Mouse (Mus musculus): ENCODE results near the gene Kank4. TPM values are rescaled to one million over a fixed set of nuclear protein-coding genes. Genes with fewer than 3 reads are reported as not detected.
"Not testable (repeated sequence)": the region's sequence is repeated elsewhere in the genome, so short reads cannot be mapped to it uniquely, and the experiment has no call there.

The Kank4 gene
- polyA plus RNA-seq, 1 experiment from 2014 or later: 1.4 TPM

DNA sequence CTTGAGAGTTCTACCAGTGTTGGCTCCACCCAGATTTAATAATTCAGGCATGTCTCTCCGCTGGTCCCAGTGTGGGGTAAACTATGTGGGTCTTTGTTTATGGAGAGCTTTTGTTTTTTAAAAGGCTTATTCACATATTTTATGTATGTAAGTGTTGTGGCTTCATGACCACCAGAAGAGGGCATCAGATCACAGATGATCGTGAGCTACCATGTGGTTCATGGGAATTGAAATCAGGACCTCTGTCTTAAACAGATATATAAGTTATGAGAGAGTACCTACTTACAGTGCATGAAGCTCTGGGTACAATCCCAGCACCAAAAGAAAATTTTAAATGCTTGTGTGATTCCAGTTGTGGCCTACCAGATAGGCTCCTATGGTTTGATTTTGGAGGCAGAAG is 77.6 kb downstream of the Kank4 start:
- Histone ChIP-seq H3K27ac (ENCODE audit: low read depth, low read length) (no peak overlapping the region), H3K27me3 (ENCODE audit: control insufficient read depth, insufficient read depth, low read length) (no peaks in the 10 kb centered on the region), H3K4me3 (ENCODE audit: low read depth, low read length) (no peak overlapping the region), H3K36me3 (ENCODE audit: control insufficient read depth, insufficient read depth, low read length) (no peaks in the 10 kb centered on the region), H3K4me1 (replicated peaks; ENCODE audit: control insufficient read depth, insufficient read depth, low read length) (no peaks in the 10 kb centered on the region), H3K9me3 (ENCODE audit: control insufficient read depth, low read length) (no peaks in the 10 kb centered on the region), H3K9ac (ENCODE audit: low read depth, low read length) (no peak overlapping the region), H3K4me2 (replicated peaks; ENCODE audit: low read depth, low read length) (no peak overlapping the region)
- DNase-seq (ENCODE audit: low spot score) (peak; percentile 28), ATAC-seq (ENCODE audit: low FRiP score) (no peak)
- WGBS: 46% methylated on average over 2 of the region's 2 CpGs

DNA sequence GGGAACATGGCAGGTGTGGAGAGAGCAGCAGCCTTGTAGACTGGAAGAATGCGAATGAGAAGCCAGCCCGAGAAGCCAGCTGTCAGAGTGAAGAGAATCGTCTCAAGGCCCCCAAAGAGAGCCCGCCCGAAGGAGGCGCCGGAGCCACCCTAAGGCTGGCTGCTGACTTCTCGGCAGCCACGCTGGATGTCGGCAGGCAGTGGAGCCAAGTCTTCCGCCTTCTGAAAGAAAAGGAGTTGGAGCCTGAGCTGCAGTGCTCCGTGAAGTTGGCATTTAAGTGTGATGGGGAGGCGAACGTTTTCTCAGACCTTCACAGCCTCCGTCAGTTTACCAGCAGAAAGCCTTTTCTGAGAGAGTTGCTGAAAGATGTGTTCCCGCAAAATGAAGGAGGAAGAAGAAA is 83.7 kb downstream of the Kank4 start:
- Histone ChIP-seq H3K27ac (ENCODE audit: low read depth, low read length) (no peak overlapping the region), H3K4me2 (replicated peaks; ENCODE audit: low read depth, low read length) (no peak overlapping the region), H3K4me1 (replicated peaks; ENCODE audit: control insufficient read depth, insufficient read depth, low read length) (no peaks in the 10 kb centered on the region), H3K9ac (ENCODE audit: low read depth, low read length) (no peak overlapping the region), H3K27me3 (ENCODE audit: control insufficient read depth, insufficient read depth, low read length) (peaks cover 4% of the 10 kb centered on the region; the same call in 1 of the 2 replicates), H3K36me3 (ENCODE audit: control insufficient read depth, insufficient read depth, low read length) (no peaks in the 10 kb centered on the region), H3K4me3 (ENCODE audit: low read depth, low read length) (no peak overlapping the region), H3K9me3 (ENCODE audit: control insufficient read depth, low read length) (no peaks in the 10 kb centered on the region)
- DNase-seq (ENCODE audit: low spot score) (no peak), ATAC-seq (ENCODE audit: low FRiP score) (no peak)
- 91% methylated on average over 16 of the region's 16 CpGs for WGBS

DNA sequence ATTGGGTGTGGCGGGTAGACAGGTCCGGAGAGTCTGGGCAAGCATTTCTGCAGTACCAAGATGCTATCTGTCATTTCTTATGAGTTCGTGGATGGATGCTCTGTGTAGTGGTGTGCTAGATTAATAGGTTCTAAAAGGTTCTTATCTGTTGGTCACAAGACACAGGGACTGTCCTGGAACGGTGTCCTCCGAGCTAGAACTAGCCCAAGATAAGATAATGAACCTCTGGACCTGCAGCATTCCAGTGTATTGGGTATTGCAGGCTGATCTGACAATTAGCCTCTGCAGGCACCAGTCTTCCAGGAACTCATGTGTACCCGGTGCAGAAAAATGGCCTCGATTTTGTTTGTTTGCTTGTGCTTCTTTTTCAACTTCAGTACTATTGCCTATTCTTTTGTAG is 88.6 kb downstream of the Kank4 start:
- Histone ChIP-seq H3K36me3 (ENCODE audit: control insufficient read depth, insufficient read depth, low read length) (no peaks in the 10 kb centered on the region), H3K9me3 (ENCODE audit: control insufficient read depth, low read length) (no peaks in the 10 kb centered on the region), H3K9ac (ENCODE audit: low read depth, low read length) (no peak overlapping the region), H3K27ac (ENCODE audit: low read depth, low read length) (no peak overlapping the region), H3K27me3 (ENCODE audit: control insufficient read depth, insufficient read depth, low read length) (peaks cover 29% of the 10 kb centered on the region), H3K4me1 (replicated peaks; ENCODE audit: control insufficient read depth, insufficient read depth, low read length) (peaks cover 6% of the 10 kb centered on the region; the same call in 1 of the 2 replicates), H3K4me3 (ENCODE audit: low read depth, low read length) (no peak overlapping the region), H3K4me2 (replicated peaks; ENCODE audit: low read depth, low read length) (no peak overlapping the region)
- ATAC-seq (ENCODE audit: low FRiP score) (no peak), DNase-seq (ENCODE audit: low spot score) (no peak)
- 56% methylated on average over 7 of the region's 7 CpGs for WGBS

DNA sequence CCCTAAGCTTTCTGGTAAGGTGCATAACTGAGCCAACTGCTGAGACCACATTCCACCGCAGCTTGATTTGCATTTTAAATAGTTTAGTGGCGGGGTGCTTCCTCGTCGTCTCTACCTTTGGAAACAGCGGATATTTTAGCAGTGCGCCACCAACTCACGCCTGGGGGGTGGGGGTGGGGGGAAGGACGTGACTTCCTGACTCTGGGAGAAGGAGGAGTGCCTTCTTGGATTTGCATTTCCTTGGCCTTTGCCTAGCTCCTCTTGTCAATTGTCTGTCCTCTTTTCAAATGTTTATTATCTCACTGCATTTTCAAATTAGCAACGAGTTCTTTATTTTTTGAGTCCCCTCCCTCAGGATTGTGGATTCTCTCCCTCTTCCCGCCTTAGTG is 89.4 kb downstream of the Kank4 start:
- Histone ChIP-seq H3K4me1 (replicated peaks; ENCODE audit: control insufficient read depth, insufficient read depth, low read length) (peaks cover 6% of the 10 kb centered on the region; the same call in 1 of the 2 replicates), H3K4me2 (replicated peaks; ENCODE audit: low read depth, low read length) (peak overlapping the region; percentile 33; the same call in 1 of the 2 replicates), H3K9ac (ENCODE audit: low read depth, low read length) (no peak overlapping the region), H3K9me3 (ENCODE audit: control insufficient read depth, low read length) (no peaks in the 10 kb centered on the region), H3K27me3 (ENCODE audit: control insufficient read depth, insufficient read depth, low read length) (peaks cover 29% of the 10 kb centered on the region), H3K4me3 (ENCODE audit: low read depth, low read length) (no peak overlapping the region), H3K36me3 (ENCODE audit: control insufficient read depth, insufficient read depth, low read length) (no peaks in the 10 kb centered on the region), H3K27ac (ENCODE audit: low read depth, low read length) (no peak overlapping the region)
- ATAC-seq (ENCODE audit: low FRiP score): no peak
- whole genome bisulfite sequencing: 1% methylated on average over 10 of the region's 10 CpGs
- no peak for DNase-seq (ENCODE audit: low spot score)

DNA sequence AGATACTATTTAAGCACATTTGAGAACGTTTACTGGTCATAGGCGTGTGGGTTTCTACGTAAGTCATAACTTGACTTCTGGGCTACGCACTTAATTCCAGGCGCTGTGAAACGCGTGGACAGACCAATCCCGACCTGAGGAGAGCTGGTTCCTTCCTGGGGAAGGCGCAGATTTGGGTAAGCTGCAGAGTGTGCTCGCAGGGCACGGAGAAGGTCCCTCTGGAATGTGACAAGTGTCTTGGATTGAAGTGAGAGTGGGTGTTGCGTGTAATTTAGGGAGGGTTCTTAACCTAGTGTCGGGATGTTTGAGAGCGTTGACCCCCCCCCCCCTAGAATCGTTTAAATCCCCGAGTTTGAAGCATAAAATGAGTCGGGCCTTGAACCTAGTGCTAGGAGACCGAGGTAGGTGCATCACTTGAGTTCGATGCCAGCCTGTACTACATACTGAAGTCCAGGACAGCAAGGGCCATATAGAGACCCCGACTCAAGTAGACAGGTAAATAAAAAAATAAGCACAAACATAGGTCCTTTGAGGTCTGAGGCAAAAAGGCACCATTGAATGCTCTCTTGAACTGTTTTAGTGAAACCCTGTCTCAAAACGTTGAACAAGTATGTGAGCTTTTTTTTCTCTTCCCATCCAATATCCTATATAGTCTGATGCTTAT is 89.9 kb downstream of the Kank4 start:
- Histone ChIP-seq H3K4me1 (replicated peaks; ENCODE audit: control insufficient read depth, insufficient read depth, low read length) (peaks cover 6% of the 10 kb centered on the region; the same call in 1 of the 2 replicates), H3K9ac (ENCODE audit: low read depth, low read length) (no peak overlapping the region), H3K4me3 (ENCODE audit: low read depth, low read length) (peak overlapping the region; percentile 18; the same call in 1 of the 2 replicates), H3K27me3 (ENCODE audit: control insufficient read depth, insufficient read depth, low read length) (peaks cover 29% of the 10 kb centered on the region), H3K9me3 (ENCODE audit: control insufficient read depth, low read length) (no peaks in the 10 kb centered on the region), H3K27ac (ENCODE audit: low read depth, low read length) (no peak overlapping the region), H3K36me3 (ENCODE audit: control insufficient read depth, insufficient read depth, low read length) (no peaks in the 10 kb centered on the region), H3K4me2 (replicated peaks; ENCODE audit: low read depth, low read length) (peak overlapping the region; percentile 51)
- DNase-seq (ENCODE audit: low spot score) (peak; percentile 41), ATAC-seq (ENCODE audit: low FRiP score) (no peak; the same call in 1 of the 2 replicates)
- 2% methylated on average over 21 of the region's 21 CpGs for WGBS

DNA sequence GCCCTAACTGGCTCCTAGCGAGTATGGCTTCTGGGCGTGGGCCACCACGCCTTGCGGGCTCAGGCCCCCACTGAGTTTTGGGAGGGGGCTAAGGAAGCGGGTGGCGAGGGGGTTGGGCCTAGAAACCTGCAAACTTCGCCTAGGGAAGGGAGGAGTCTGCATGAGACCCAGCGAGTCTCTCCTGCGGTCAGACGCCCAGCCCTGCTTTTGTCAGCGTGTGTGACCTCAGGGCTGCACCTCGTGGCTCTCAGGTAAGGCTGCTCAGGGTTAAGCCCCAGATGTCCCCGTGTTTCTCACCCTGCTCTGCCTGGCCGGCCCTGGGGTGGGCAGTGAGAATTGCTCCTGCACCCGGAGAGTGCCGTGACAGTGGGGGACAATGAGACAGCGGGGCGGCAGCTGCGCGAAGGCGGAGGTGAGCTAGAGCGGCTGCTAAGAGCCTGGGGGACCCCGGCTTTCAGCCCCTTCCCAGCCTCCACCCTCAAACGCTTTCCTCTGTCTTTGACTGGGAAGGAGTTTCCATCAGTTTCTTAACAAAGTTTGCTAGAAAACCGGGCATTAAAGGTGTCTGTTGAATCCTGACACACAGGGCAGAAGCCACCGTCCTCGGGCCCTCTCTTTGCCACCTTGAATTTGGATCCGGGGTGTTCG is 90.6 kb downstream of the Kank4 start, which contains the start of gene L1td1:
TSS of gene L1td1 (plus strand) at position 145 of the 648 bp plus-strand sequence.
- DNase-seq (ENCODE audit: low spot score) (peak; percentile 39), ATAC-seq (ENCODE audit: low FRiP score) (peak; percentile 21; the same call in 1 of the 2 replicates)
- Histone ChIP-seq H3K9ac (ENCODE audit: low read depth, low read length) (0 out of 2 replicates have a peak within 1 kb of the TSS, but pooled peaks have one; percentile 16), H3K4me1 (replicated peaks; ENCODE audit: control insufficient read depth, insufficient read depth, low read length) (peaks cover 6% of the 10 kb centered on the region; the same call in 1 of the 2 replicates), H3K4me3 (ENCODE audit: low read depth, low read length) (peak within 1 kb of the TSS; percentile 18; the same call in 1 of the 2 replicates), H3K27ac (ENCODE audit: low read depth, low read length) (no peak within 1 kb of the TSS), H3K4me2 (replicated peaks; ENCODE audit: low read depth, low read length) (peak within 1 kb of the TSS; percentile 51), H3K9me3 (ENCODE audit: control insufficient read depth, low read length) (no peaks in the 10 kb centered on the region), H3K36me3 (ENCODE audit: control insufficient read depth, insufficient read depth, low read length) (no peaks in the 10 kb centered on the region), H3K27me3 (ENCODE audit: control insufficient read depth, insufficient read depth, low read length) (peaks cover 29% of the 10 kb centered on the region)
- 2% methylated on average over 29 of the region's 29 CpGs for WGBS

DNA sequence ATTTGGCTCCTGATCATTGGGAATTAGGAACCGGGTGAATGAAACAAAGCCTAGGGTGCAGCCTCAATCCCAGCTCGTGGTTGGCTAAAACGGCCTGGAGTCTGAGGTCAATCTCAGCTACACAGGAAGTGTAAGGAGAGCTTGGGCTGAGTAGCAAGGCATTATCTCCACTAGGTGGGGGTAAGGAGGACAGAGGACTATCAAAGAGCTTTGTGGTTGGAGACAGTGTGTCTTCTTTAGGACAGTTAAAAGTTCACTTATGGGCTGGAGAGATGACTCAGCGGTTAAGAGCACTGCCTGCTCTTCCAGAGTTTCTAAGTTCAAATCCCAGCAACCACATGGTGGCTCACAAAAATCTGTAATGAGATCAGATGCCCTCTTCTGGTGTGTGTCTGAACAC is 91.9 kb downstream of the Kank4 start:
- H3K36me3 ChIP-seq (ENCODE audit: control insufficient read depth, insufficient read depth, low read length): no peaks in the 10 kb centered on the region
- 38% methylated on average over 4 of the region's 4 CpGs for WGBS
- H3K4me2 ChIP-seq (replicated peaks; ENCODE audit: low read depth, low read length): no peak overlapping the region
- peaks cover 6% of the 10 kb centered on the region; the same call in 1 of the 2 replicates for H3K4me1 ChIP-seq (replicated peaks; ENCODE audit: control insufficient read depth, insufficient read depth, low read length)
- no peaks in the 10 kb centered on the region for H3K9me3 ChIP-seq (ENCODE audit: control insufficient read depth, low read length)
- ATAC-seq (ENCODE audit: low FRiP score) (no peak), DNase-seq (ENCODE audit: low spot score) (peak; percentile 24)
- H3K27ac ChIP-seq (ENCODE audit: low read depth, low read length): no peak overlapping the region
- no peak overlapping the region for H3K9ac ChIP-seq (ENCODE audit: low read depth, low read length)
- no peak overlapping the region for H3K4me3 ChIP-seq (ENCODE audit: low read depth, low read length)
- peaks cover 29% of the 10 kb centered on the region for H3K27me3 ChIP-seq (ENCODE audit: control insufficient read depth, insufficient read depth, low read length)

DNA sequence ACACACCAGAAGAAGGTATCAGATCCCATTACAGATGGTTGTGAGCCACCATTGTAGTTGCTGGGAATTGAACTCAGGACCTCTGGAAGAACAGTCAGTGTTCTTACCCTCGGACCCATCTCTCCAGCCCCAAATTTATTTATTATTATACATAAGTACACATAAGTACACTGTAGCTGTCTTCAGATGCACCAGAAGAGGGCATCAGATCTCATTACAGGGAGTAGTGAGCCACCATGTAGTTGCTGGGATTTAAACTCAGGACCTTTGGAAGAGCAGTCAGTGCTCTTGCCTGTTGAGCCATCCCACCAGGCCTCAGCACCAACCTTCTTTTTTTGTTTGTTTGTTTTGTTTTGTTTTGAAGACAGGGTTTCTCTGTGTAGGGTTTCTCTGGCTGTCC is 92.7 kb downstream of the Kank4 start:
- H3K4me1 ChIP-seq (replicated peaks; ENCODE audit: control insufficient read depth, insufficient read depth, low read length); H3K9ac ChIP-seq (ENCODE audit: low read depth, low read length); H3K9me3 ChIP-seq (ENCODE audit: control insufficient read depth, low read length); H3K4me2 ChIP-seq (replicated peaks; ENCODE audit: low read depth, low read length); H3K36me3 ChIP-seq (ENCODE audit: control insufficient read depth, insufficient read depth, low read length); H3K27ac ChIP-seq (ENCODE audit: low read depth, low read length); ATAC-seq (ENCODE audit: low FRiP score); H3K4me3 ChIP-seq (ENCODE audit: low read depth, low read length); DNase-seq (ENCODE audit: low spot score): not testable (repeated sequence)
- 96% methylated on average over 1 of the region's 1 CpGs for WGBS
- H3K27me3 ChIP-seq (ENCODE audit: control insufficient read depth, insufficient read depth, low read length): peaks cover 29% of the 10 kb centered on the region

All from hindbrain, embryonic 11.5 days (tissue).